Mouse (Mus musculus) ovary, postnatal 14 days (tissue): ENCODE measurements around the gene Grasp.

Source experiments
- DNase-seq: peaks from one replicate; pipeline ENCODE4 v3.0.0; 2022; ENCODE audit warnings: low spot score

Gene Grasp

GRCm38 (mm10) chr15:101224006-101224906, at the start of gene Grasp:
Gene Grasp (plus strand): TSS chr15:101224188.
- peak; percentile 88 for DNase-seq

DNA sequence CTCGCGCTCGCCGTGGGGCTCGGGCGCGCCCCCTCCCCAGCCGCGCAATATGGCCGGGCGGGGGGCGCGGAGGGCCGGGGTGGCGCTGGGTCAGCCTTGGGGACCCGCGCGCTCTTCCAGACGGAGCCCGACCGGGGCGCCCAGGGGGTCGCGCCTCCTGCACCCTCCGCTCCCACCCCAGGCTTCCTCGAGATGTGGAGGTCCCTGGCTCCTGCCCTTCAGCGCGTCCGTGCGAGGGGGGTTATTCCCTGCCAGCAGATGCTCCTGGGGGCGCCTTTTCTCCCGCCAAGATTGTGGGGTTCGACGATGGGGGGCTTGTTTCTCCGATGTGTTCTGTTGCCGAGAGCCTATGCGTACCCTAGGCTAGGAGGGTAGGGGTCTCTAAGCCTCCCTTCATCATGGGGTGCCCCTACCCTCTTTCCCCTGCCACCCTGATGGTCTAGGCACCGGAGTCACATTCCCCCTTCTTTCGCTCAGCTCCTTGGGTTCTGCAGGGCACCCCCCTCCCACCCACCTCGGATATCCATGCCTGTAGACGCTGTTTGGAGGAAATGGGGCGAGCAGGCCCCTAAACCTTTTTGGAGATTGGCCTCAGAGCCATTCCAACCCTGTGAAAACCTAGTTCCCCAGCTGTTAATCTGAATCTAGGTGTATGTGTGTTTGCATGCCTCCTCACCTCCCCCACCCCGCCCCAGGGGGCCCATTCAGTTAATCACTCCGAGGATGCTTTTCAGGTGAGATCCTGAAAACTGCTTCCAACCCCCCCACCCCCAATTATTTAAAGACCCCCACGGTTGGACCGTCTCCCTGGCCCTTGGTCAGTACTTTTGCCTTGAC, 49.5 kb upstream of the Grasp start:
- DNase-seq: no peak

GRCm38 (mm10) chr15:101175131-101175460, 48.9 kb upstream of the Grasp start:
- no peak for DNase-seq

DNA sequence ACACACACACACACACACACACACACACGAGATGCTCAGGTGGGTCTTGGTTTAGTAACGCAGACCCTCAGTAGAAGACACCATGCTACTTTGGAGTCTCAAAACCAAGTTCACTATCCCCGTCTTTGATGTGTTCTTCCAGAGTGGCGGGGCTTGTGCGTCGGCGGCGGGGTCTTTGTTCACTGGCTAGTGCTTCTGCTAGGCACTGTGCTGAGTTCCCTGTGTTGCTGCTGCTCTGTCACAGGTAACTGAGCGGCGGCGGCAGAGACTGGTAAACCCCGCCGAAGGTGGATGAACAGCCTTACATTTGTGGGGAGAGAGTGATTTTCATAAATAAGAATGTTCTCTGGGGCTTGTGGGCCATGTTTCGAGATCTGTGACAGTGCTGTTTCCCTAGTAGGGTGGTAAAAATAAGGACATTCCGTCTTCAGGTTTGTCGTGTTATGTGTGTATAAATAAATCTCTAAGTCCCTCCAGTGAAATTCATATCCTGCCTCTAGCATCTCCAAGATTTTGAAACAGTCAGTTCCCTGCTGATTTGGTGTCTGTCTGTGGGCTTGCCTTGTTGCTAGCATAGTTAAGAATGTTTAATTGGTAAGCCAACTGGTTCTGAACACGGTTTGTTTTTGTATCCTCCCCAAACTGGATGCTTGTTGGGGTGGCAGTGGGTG, 48.2 kb upstream of the Grasp start:
- DNase-seq: no peak

DNA sequence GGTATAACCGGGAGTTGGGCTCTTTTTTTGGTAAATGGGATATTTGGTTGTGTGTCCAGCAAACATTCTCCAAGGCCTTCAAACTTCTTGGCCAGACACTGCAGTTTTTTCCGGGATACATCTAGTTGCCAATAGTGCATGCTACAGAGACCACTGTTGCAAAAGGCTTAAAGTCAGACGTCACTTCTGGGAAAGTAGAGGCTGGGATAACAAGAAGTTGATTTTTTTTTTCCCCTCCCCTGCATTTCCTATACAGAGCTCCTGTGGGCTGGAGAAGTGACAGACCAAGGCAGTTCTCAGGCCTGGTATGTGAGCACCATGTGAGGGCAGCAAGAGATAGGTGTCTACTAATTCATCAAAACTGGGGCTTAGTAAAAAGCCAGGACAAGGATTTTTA, 47.7 kb upstream of the Grasp start:
- no peak for DNase-seq

GRCm38 (mm10) chr15:101176795-101177691, 46.9 kb upstream of the Grasp start:
- DNase-seq: no peak

- no peak for DNase-seq
These were observed 43.5 kb upstream of the Grasp start for GRCm38 (mm10) chr15:101180363-101181105.

- DNase-seq: no peak
These were observed 42.9 kb upstream of the Grasp start for GRCm38 (mm10) chr15:101181106-101181466.

- DNase-seq: no peak
These were observed 42.5 kb upstream of the Grasp start for GRCm38 (mm10) chr15:101181500-101181899.

DNA sequence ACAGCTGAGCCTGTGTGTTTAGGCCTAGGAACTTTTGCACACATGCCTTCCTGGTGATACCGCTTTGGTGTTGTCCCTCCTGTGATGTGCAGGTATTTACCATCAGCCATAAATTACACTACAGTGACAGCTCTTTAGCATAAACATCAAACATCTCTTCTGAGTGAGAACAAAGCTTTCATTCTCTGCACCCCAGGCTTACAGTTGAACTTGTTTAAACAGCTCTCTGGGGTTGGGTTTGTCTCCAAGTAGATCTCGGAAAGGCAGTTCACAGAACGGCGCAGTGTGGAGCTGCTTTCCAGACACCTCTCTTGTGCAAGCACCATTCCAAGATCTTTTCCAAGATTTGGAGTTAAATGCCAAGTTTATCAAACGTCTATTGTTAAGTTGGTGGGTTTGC, 41.3 kb upstream of the Grasp start:
- DNase-seq: no peak

DNA sequence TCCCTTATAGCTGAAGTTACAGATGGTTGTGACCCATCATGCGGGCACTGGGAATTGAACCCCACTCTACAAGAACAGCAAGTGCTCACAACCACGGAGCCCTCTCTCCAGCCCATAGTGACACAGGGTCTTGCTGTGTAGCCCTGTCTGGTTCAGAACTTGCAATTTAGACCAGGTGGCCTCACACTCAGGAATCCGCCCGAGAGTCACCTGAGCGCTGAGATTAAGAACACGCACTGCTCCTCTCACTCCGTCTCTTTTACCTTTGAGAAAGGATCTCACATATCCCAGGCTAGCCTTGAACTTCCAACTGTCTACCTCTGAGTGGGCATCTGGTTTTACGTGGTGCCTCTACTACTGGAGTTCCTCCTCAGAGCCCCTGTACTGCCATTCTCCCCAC, 39.7 kb upstream of the Grasp start:
- DNase-seq: no peak

DNA sequence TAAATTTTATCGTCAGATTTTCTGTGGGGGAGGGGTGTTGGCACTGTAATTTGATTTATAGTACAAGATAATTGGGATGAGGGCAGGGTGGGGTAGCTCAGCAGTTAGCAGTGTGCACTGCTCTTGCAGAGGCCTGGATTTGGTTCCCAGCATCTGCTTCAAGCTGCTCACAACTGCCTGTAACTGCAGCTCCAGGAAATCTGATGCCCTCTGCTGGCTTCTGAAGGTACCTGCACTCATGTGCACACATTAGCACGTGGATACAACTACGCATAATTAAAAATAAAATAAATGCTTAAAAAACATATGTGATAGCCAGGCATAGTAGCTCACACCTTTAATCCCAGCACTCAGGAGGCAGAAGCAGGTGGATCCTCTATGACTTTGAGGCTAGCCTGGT, 38.4 kb upstream of the Grasp start:
- DNase-seq: no peak

- DNase-seq: no peak
These were observed 36.1 kb upstream of the Grasp start for GRCm38 (mm10) chr15:101187907-101188306.

DNA sequence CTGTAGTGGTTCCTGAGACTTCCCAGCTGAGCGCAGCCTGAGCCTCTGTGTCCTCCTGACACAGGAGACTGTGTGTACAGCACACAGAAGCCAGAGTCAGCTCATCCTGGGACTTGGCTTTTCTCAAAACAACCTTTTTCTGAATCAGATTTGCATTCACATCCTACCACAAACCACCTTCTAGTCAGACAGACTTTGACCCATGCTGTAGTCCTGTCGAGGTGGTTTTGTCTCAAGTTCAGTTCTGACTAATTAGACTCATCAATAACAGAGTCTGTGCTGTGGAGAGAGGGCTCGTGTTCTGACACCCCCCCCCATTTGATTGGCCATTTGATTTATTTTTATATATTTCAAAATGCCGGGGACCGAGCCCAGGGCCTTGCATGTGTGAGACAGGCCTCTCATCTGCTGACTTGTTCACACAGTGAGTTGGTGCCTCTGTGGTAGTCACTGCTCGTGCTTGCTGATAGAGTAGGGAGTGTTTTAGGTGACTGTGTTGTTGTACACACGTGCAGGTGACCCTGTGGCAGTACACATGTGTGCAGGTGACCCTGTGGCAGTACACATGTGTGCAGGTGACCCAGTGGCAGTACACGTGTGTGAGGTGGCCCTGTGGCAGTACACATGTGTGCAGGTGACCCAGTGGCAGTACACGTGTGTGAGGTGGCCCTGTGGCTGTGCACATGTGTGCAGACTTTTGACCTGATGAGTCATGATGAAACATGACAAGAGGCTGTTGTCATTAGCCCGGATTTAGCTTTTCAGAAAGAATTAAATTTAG, 33.8 kb upstream of the Grasp start:
- no peak for DNase-seq

DNA sequence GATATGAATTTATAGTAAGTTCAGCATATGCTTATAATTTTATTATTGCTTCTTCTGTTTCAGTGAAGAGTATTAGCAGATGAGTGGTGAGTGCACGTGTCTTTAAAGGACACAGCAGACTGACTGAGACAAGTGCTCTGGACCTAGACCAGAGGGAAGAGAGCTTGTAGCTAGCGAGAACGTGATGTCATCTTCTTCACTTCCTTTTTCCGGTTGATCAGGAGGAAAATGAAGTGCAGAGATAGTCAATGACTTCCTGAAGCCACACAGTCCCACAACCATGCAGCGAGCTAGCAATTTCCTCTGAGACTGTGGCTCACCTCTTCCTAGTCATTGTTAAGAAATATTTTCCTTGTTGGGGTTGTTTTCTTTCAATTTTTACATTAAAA, 33.2 kb upstream of the Grasp start:
- no peak for DNase-seq

GRCm38 (mm10) chr15:101191459-101192259, 32.3 kb upstream of the Grasp start:
- DNase-seq: peak; percentile 31

DNA sequence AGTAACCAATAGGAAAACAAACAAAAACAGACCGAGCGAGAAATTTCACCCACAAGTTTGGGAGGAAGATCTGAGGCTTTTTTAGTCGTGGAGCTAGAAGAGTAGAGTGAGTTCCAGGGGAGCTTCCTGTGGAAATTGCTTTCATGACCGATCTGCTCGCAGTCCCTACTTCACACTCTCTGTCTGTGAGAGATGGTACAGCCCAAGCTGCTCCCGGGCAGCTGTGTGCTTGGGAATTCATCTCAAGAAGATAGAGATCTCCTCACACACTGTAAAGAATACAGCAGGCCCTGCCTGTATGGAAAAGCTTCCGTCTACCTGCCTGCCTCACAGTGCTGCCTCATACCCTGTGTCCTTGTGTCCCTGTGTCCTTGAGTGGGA, 31.7 kb upstream of the Grasp start:
- no peak for DNase-seq

GRCm38 (mm10) chr15:101192651-101193050, 31.3 kb upstream of the Grasp start:
- no peak for DNase-seq

DNA sequence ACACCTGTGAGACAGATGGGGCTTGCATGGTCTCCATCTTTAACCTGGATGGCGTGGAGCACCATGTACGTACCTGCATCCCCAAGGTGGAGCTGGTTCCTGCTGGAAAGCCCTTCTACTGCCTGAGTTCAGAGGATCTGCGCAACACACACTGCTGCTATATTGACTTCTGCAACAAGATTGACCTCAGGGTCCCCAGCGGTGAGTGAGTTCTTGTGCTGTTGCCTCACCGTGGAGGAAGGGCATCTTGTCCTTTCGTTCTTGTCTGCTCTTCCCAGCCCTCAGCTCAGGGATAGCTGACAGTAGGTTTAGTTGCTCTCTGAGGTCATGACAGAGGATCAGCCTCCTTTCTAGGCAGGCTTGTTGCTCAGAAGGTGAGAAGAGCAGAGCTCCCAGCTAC, 30.0 kb upstream of the Grasp start:
- DNase-seq: no peak
